Mouse (Mus musculus): ENCODE results near the gene Gng2. TPM values are rescaled to one million over a fixed set of nuclear protein-coding genes. Genes with fewer than 3 reads are reported as not detected.
"Not testable (repeated sequence)": the region's sequence is repeated elsewhere in the genome, so short reads cannot be mapped to it uniquely, and the experiment has no call there.

Gene Gng2
- polyA plus RNA-seq, 1 experiment from 2014 or later, result 451 TPM

DNA sequence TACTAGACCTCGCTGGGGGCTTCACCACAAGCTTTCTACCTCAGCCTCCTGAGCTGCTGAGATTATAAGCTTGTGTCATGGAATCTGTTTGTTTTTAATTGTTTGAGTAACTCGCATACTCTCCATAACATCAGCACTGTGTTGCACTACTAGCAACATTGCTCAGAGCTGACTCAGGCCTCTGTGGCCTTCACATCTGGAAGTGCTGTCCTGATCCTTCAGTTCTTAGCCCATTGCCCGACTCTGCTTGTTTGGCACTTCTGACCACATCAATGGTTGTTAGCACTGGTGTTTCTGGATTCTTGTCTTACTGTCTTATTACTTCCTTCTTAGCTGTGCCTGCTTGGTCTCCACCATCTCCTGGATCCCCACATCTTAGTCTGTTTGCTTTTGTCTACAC is 64.5 kb downstream of the Gng2 start:
- no peak overlapping the region for H3K27ac ChIP-seq (ENCODE audit: low read depth, low read length)
- H3K9me3 ChIP-seq (ENCODE audit: control insufficient read depth, low read length), result no peaks in the 10 kb centered on the region
- WGBS, result 90% methylated on average over 3 of the region's 3 CpGs
- H3K9ac ChIP-seq (replicated peaks; ENCODE audit: low read depth, low read length), result no peak overlapping the region
- H3K4me2 ChIP-seq (ENCODE audit: low read depth, low read length), result no peak overlapping the region
- no peak overlapping the region for H3K4me3 ChIP-seq (ENCODE audit: low read depth, low read length)
- H3K27me3 ChIP-seq (ENCODE audit: control insufficient read depth, insufficient read depth, low read length), result no peaks in the 10 kb centered on the region
- peaks cover 5% of the 10 kb centered on the region; the same call in 1 of the 2 replicates for H3K4me1 ChIP-seq (ENCODE audit: control insufficient read depth, insufficient read depth, low read length)
- ATAC-seq (ENCODE audit: low read depth), result no peak
- no peaks in the 10 kb centered on the region for H3K36me3 ChIP-seq (ENCODE audit: control insufficient read depth, insufficient read depth, low read length)

- peak; percentile 82; the same call in 1 of the 2 replicates for ATAC-seq (ENCODE audit: low read depth)
- H3K36me3 ChIP-seq (ENCODE audit: control insufficient read depth, insufficient read depth, low read length), result no peaks in the 10 kb centered on the region
- peaks cover 16% of the 10 kb centered on the region for H3K4me1 ChIP-seq (ENCODE audit: control insufficient read depth, insufficient read depth, low read length)
- H3K27ac ChIP-seq (ENCODE audit: low read depth, low read length), result peak overlapping the region; percentile 55
- H3K9ac ChIP-seq (replicated peaks; ENCODE audit: low read depth, low read length), result no peak overlapping the region
- no peaks in the 10 kb centered on the region for H3K9me3 ChIP-seq (ENCODE audit: control insufficient read depth, low read length)
- WGBS, result 39% methylated on average over 5 of the region's 5 CpGs
- H3K4me3 ChIP-seq (ENCODE audit: low read depth, low read length), result no peak overlapping the region
- no peaks in the 10 kb centered on the region for H3K27me3 ChIP-seq (ENCODE audit: control insufficient read depth, insufficient read depth, low read length)
- H3K4me2 ChIP-seq (ENCODE audit: low read depth, low read length), result no peak overlapping the region
Measured at GRCm38 (mm10) chr14:19905615-19906014, 71.8 kb downstream of the Gng2 start.

GRCm38 (mm10) chr14:19904821-19905220 is 72.6 kb downstream of the Gng2 start:
- Histone ChIP-seq H3K9me3 (ENCODE audit: control insufficient read depth, low read length) (no peaks in the 10 kb centered on the region), H3K4me3 (ENCODE audit: low read depth, low read length) (no peak overlapping the region), H3K27ac (ENCODE audit: low read depth, low read length) (peak overlapping the region; percentile 7; the same call in 1 of the 2 replicates), H3K27me3 (ENCODE audit: control insufficient read depth, insufficient read depth, low read length) (no peaks in the 10 kb centered on the region), H3K4me1 (ENCODE audit: control insufficient read depth, insufficient read depth, low read length) (peaks cover 16% of the 10 kb centered on the region), H3K9ac (replicated peaks; ENCODE audit: low read depth, low read length) (no peak overlapping the region), H3K4me2 (ENCODE audit: low read depth, low read length) (no peak overlapping the region), H3K36me3 (ENCODE audit: control insufficient read depth, insufficient read depth, low read length) (no peaks in the 10 kb centered on the region)
- 80% methylated on average over 3 of the region's 3 CpGs for WGBS
- ATAC-seq (ENCODE audit: low read depth), result no peak

GRCm38 (mm10) chr14:19904031-19904430 is 73.4 kb downstream of the Gng2 start:
- Histone ChIP-seq H3K27me3 (ENCODE audit: control insufficient read depth, insufficient read depth, low read length) (no peaks in the 10 kb centered on the region), H3K4me3 (ENCODE audit: low read depth, low read length) (no peak overlapping the region), H3K36me3 (ENCODE audit: control insufficient read depth, insufficient read depth, low read length) (no peaks in the 10 kb centered on the region), H3K4me2 (ENCODE audit: low read depth, low read length) (no peak overlapping the region), H3K27ac (ENCODE audit: low read depth, low read length) (no peak overlapping the region), H3K9ac (replicated peaks; ENCODE audit: low read depth, low read length) (no peak overlapping the region), H3K9me3 (ENCODE audit: control insufficient read depth, low read length) (no peaks in the 10 kb centered on the region), H3K4me1 (ENCODE audit: control insufficient read depth, insufficient read depth, low read length) (peaks cover 16% of the 10 kb centered on the region)
- 55% methylated on average over 5 of the region's 5 CpGs for WGBS
- no peak for ATAC-seq (ENCODE audit: low read depth)

DNA sequence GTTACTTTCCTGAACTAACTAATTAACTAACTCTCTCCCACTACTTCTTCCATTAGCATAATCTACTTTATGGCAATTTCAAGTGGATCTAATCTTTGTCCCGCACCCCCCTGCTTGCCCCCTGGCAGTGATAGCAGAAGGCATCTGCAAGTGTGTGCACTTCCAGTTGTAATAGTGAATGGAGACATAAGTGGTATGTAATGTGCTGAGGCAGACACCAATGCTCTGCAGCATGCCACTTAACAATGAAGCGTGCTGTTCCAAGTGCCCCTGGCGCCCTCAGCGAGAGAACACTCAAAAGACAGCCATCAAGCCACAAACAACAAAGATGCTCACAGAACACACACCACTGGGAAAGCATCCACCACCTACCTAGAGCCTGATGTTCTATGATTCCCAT is 76.9 kb downstream of the Gng2 start:
- Histone ChIP-seq H3K36me3 (ENCODE audit: control insufficient read depth, insufficient read depth, low read length) (no peaks in the 10 kb centered on the region), H3K4me1 (ENCODE audit: control insufficient read depth, insufficient read depth, low read length) (peaks cover 13% of the 10 kb centered on the region), H3K9me3 (ENCODE audit: control insufficient read depth, low read length) (no peaks in the 10 kb centered on the region), H3K9ac (replicated peaks; ENCODE audit: low read depth, low read length) (no peak overlapping the region), H3K4me2 (ENCODE audit: low read depth, low read length) (no peak overlapping the region), H3K27me3 (ENCODE audit: control insufficient read depth, insufficient read depth, low read length) (no peaks in the 10 kb centered on the region), H3K27ac (ENCODE audit: low read depth, low read length) (0 out of 2 replicates have a peak overlapping the region, but pooled peaks have one; percentile 16), H3K4me3 (ENCODE audit: low read depth, low read length) (no peak overlapping the region)
- ATAC-seq (ENCODE audit: low read depth), result peak; percentile 65
- WGBS, result 44% methylated on average over 4 of the region's 4 CpGs

- WGBS, result 95% methylated on average over 5 of the region's 5 CpGs
- Histone ChIP-seq H3K36me3 (ENCODE audit: control insufficient read depth, insufficient read depth, low read length) (peaks cover 16% of the 10 kb centered on the region; the same call in 1 of the 2 replicates), H3K9me3 (ENCODE audit: control insufficient read depth, low read length) (no peaks in the 10 kb centered on the region)
Measured at GRCm38 (mm10) chr14:19887569-19887968, 89.9 kb downstream of the Gng2 start.

DNA sequence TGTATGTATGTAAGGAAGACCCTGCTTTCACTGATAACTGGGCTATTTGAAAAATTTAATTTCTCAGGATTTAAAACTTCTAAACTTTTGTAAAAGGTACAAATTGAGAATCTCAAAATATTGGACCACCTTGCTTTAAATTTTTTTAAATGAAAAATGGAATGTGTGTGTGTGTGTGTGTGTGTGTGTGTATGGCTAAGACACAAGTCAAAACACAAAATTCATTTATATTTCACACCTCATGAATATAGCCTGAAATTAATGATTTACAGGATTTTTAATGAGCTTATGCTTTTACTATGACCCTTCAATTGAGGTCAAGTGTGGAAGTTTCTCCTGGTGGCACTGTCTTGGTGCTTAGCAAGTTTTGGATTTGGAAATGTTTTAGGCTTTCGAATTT is 93.0 kb downstream of the Gng2 start:
- not testable (repeated sequence) for H3K27me3 ChIP-seq (ENCODE audit: control insufficient read depth, insufficient read depth, low read length); H3K9me3 ChIP-seq (ENCODE audit: control insufficient read depth, low read length); H3K36me3 ChIP-seq (ENCODE audit: control insufficient read depth, insufficient read depth, low read length); ATAC-seq (ENCODE audit: low read depth); H3K4me3 ChIP-seq (ENCODE audit: low read depth, low read length); H3K4me1 ChIP-seq (ENCODE audit: control insufficient read depth, insufficient read depth, low read length); H3K9ac ChIP-seq (replicated peaks; ENCODE audit: low read depth, low read length); H3K27ac ChIP-seq (ENCODE audit: low read depth, low read length); H3K4me2 ChIP-seq (ENCODE audit: low read depth, low read length)
- 89% methylated on average over 1 of the region's 1 CpGs for WGBS

More at GRCm38 (mm10) chr14:19887569-19887968, 89.9 kb downstream of the Gng2 start:
- Histone ChIP-seq H3K4me3 (ENCODE audit: low read depth, low read length) (no peak overlapping the region), H3K27me3 (ENCODE audit: control insufficient read depth, insufficient read depth, low read length) (no peaks in the 10 kb centered on the region), H3K27ac (ENCODE audit: low read depth, low read length) (no peak overlapping the region), H3K4me2 (ENCODE audit: low read depth, low read length) (no peak overlapping the region), H3K4me1 (ENCODE audit: control insufficient read depth, insufficient read depth, low read length) (no peaks in the 10 kb centered on the region), H3K9ac (replicated peaks; ENCODE audit: low read depth, low read length) (no peak overlapping the region)
- ATAC-seq (ENCODE audit: low read depth), result no peak

GRCm38 (mm10) chr14:19874201-19874807 is 103.1 kb downstream of the Gng2 start:
- Histone ChIP-seq H3K27ac (ENCODE audit: low read depth, low read length) (no peak overlapping the region), H3K36me3 (ENCODE audit: control insufficient read depth, insufficient read depth, low read length) (0 out of 2 replicates have a peak, but pooled peaks cover 10% of the 10 kb centered on the region), H3K9me3 (ENCODE audit: control insufficient read depth, low read length) (no peaks in the 10 kb centered on the region), H3K4me3 (ENCODE audit: low read depth, low read length) (no peak overlapping the region), H3K4me1 (ENCODE audit: control insufficient read depth, insufficient read depth, low read length) (no peaks in the 10 kb centered on the region), H3K27me3 (ENCODE audit: control insufficient read depth, insufficient read depth, low read length) (no peaks in the 10 kb centered on the region), H3K9ac (replicated peaks; ENCODE audit: low read depth, low read length) (no peak overlapping the region), H3K4me2 (ENCODE audit: low read depth, low read length) (no peak overlapping the region)
- WGBS, result 72% methylated on average over 11 of the region's 11 CpGs
- ATAC-seq (ENCODE audit: low read depth), result no peak

- no peak overlapping the region for H3K4me2 ChIP-seq (ENCODE audit: low read depth, low read length)
- no peak overlapping the region for H3K9ac ChIP-seq (replicated peaks; ENCODE audit: low read depth, low read length)
- H3K36me3 ChIP-seq (ENCODE audit: control insufficient read depth, insufficient read depth, low read length), result no peaks in the 10 kb centered on the region
- H3K4me3 ChIP-seq (ENCODE audit: low read depth, low read length), result no peak overlapping the region
- H3K27me3 ChIP-seq (ENCODE audit: control insufficient read depth, insufficient read depth, low read length), result no peaks in the 10 kb centered on the region
- 78% methylated on average over 5 of the region's 5 CpGs for WGBS
- no peak for ATAC-seq (ENCODE audit: low read depth)
- no peaks in the 10 kb centered on the region for H3K4me1 ChIP-seq (ENCODE audit: control insufficient read depth, insufficient read depth, low read length)
- H3K9me3 ChIP-seq (ENCODE audit: control insufficient read depth, low read length), result no peaks in the 10 kb centered on the region
- no peak overlapping the region for H3K27ac ChIP-seq (ENCODE audit: low read depth, low read length)
Measured at GRCm38 (mm10) chr14:19867286-19867935, 110.0 kb downstream of the Gng2 start.

Data from neural tube, embryonic 14.5 days (tissue).